Mouse (Mus musculus) neural tube, embryonic 12.5 days (tissue): ENCODE measurements around the gene Ogn. TPM values are rescaled to one million over a fixed set of nuclear protein-coding genes. Genes with fewer than 3 reads are reported as not detected.

Experiments used
- ATAC-seq: fragments of 200-750 bp; cut with Nextera tagmentation; 2 replicates; pipeline ENCODE4 v1.8.0; 2017; ENCODE audit warnings: low read depth, mild to moderate bottlenecking, moderate TSS enrichment, moderate library complexity; ENCODE audit not compliant: low FRiP score
- H3K27ac ChIP-seq: fragments of 300-500 bp; sonication (generic); 2 replicates; pipeline ENCODE4 v1.5.1; 2016
- H3K27me3 ChIP-seq: fragments of 300-500 bp; sonication (generic); replicated peaks from 2 replicates; pipeline ENCODE4 v1.6.1; 2016; ENCODE audit warnings: mild to moderate bottlenecking
- H3K36me3 ChIP-seq: fragments of 300-500 bp; sonication (generic); 2 replicates; pipeline ENCODE4 v1.6.1; 2016; ENCODE audit warnings: mild to moderate bottlenecking
- H3K4me1 ChIP-seq: fragments of 300-500 bp; sonication (generic); 2 replicates; pipeline ENCODE4 v1.6.1; 2016
- H3K4me2 ChIP-seq: fragments of 300-500 bp; sonication (generic); replicated peaks from 2 replicates; pipeline ENCODE4 v1.6.1; 2016; ENCODE audit warnings: mild to moderate bottlenecking
- H3K4me3 ChIP-seq: fragments of 300-500 bp; sonication (generic); 2 replicates; pipeline ENCODE4 v1.5.1; 2016
- H3K9ac ChIP-seq: fragments of 300-500 bp; sonication (generic); 2 replicates; pipeline ENCODE4 v1.6.1; 2016; ENCODE audit warnings: mild to moderate bottlenecking
- H3K9me3 ChIP-seq: fragments of 300-500 bp; sonication (generic); 2 replicates; pipeline ENCODE4 v1.6.1; 2016; ENCODE audit warnings: mild to moderate bottlenecking
- whole genome bisulfite sequencing: fragments of 180-500 bp; shearing (Covaris S2); methylation state at CpG from one replicate; pipeline ENCODE4 v1.1.7; 2016; 5-methylcytosine and 5-hydroxymethylcytosine counted together
- polyA plus RNA-seq: library from polyadenylated mRNA; unstranded; fragments of >200 nt; fragmentation: Nextera tagmentation; extraction: Ambion mirVana; gene quantifications from 2 replicates; pipeline ENCODE4 v1.2.1, GENCODE M21; 2016

The Ogn gene
- polyA plus RNA-seq, 1 experiment from 2014 or later = 6.0 TPM

- Histone ChIP-seq H3K9ac (peak overlapping the region; percentile 51), H3K27ac (no peak overlapping the region), H3K4me3 (peak overlapping the region; percentile 69), H3K4me1 (peaks cover 6% of the 10 kb centered on the region), H3K4me2 (peak overlapping the region; percentile 88), H3K9me3 (no peaks in the 10 kb centered on the region), H3K36me3 (peaks cover 1% of the 10 kb centered on the region; the same call in 1 of the 2 replicates), H3K27me3 (no peaks in the 10 kb centered on the region)
- WGBS = 4% methylated on average over 4 of the region's 4 CpGs
- no peak for ATAC-seq
Observed at GRCm38 (mm10) chr13:49651781-49652351, 44.0 kb downstream of the Ogn start.

- peaks cover 7% of the 10 kb centered on the region; the same call in 1 of the 2 replicates for H3K36me3 ChIP-seq
- H3K4me3 ChIP-seq = peak within 1 kb of the TSS; percentile 69
- H3K27me3 ChIP-seq = no peaks in the 10 kb centered on the region
- under 1% methylated on average over 68 of the region's 68 CpGs for WGBS
- no peaks in the 10 kb centered on the region for H3K9me3 ChIP-seq
- H3K9ac ChIP-seq = peak within 1 kb of the TSS; percentile 51
- peaks cover 6% of the 10 kb centered on the region for H3K4me1 ChIP-seq
- peak; percentile 100 for ATAC-seq
- H3K4me2 ChIP-seq = peak within 1 kb of the TSS; percentile 88
- H3K27ac ChIP-seq = no peak within 1 kb of the TSS
Observed at GRCm38 (mm10) chr13:49652481-49653179, 44.8 kb downstream of the Ogn start, which contains the start of the genes Cenpp and Nol8. Gene Cenpp (minus strand): TSS chr13:49652785. Gene Nol8 (plus strand): TSS chr13:49653078.

- H3K27me3 ChIP-seq = no peaks in the 10 kb centered on the region
- peak overlapping the region; percentile 60 for H3K4me3 ChIP-seq
- H3K9ac ChIP-seq = peak overlapping the region; percentile 47
- peaks cover 6% of the 10 kb centered on the region for H3K4me1 ChIP-seq
- peak; percentile 86 for ATAC-seq
- peaks cover 8% of the 10 kb centered on the region; the same call in 1 of the 2 replicates for H3K36me3 ChIP-seq
- WGBS = under 1% methylated on average over 16 of the region's 16 CpGs
- peak overlapping the region; percentile 88 for H3K4me2 ChIP-seq
- H3K9me3 ChIP-seq = no peaks in the 10 kb centered on the region
- H3K27ac ChIP-seq = no peak overlapping the region
Observed at GRCm38 (mm10) chr13:49653180-49653541, 45.3 kb downstream of the Ogn start.

Other genes starting within 250 kb of the Ogn start
- 16.3 TPM in 2 replicates for gene Ippk, start 186.8 kb upstream of the Ogn start, polyA plus RNA-seq
- 0.90 and 1.00 TPM in 2 replicates for gene Tes3-ps, start 114.7 kb upstream of the Ogn start, polyA plus RNA-seq
- gene Ecm2, start 103.2 kb upstream of the Ogn start, polyA plus RNA-seq = 0.42 and 0.60 TPM in 2 replicates
- gene Aspn, start 63.6 kb upstream of the Ogn start, polyA plus RNA-seq = 0.34 and 0.57 TPM in 2 replicates
- 0.35 and 0.42 TPM in 2 replicates for gene Omd, start 25.6 kb upstream of the Ogn start, polyA plus RNA-seq
- 18.3 and 18.7 TPM in 2 replicates for gene Cenpp, start 44.7 kb downstream of the Ogn start, polyA plus RNA-seq
- 20.1 and 22.0 TPM in 2 replicates for gene Nol8, start 45.0 kb downstream of the Ogn start, polyA plus RNA-seq
- gene Iars, start 74.1 kb downstream of the Ogn start, polyA plus RNA-seq = 76.9 and 83.7 TPM in 2 replicates
- gene Gm30302, start 191.0 kb downstream of the Ogn start, polyA plus RNA-seq = 0.13 TPM in 1 of 2 replicates, not detected in the other